Mouse (Mus musculus): ENCODE data around the gene Ttc7b. TPM values are rescaled to one million over a fixed set of nuclear protein-coding genes. Genes with fewer than 3 reads are reported as not detected.

Gene Ttc7b
- total RNA-seq, 2 experiments from 2014 or later = 81.8 to 94.3 TPM

- intact Hi-C loops (cut with DNase I; ENCODE audit: low total_unique reads) = no loop called here
- DNase-seq = no peak
These were observed 7.6 kb upstream of the Ttc7b start for GRCm38 (mm10) chr12:100528246-100528645.

GRCm38 (mm10) chr12:100527753-100528152, 7.1 kb upstream of the Ttc7b start:
- peak; percentile 74 for DNase-seq
- intact Hi-C loops (cut with DNase I; ENCODE audit: low total_unique reads) = no loop called here

GRCm38 (mm10) chr12:100527241-100527640, 6.6 kb upstream of the Ttc7b start:
- intact Hi-C loops (cut with DNase I; ENCODE audit: low total_unique reads) = no loop called here
- DNase-seq = no peak

- DNase-seq = no peak
- intact Hi-C loops (cut with DNase I; ENCODE audit: low total_unique reads) = no loop called here
These were observed 5.3 kb upstream of the Ttc7b start for GRCm38 (mm10) chr12:100525939-100526338.

GRCm38 (mm10) chr12:100520077-100520793, 391 bp downstream of the Ttc7b start:
- intact Hi-C loops (cut with DNase I; ENCODE audit: low total_unique reads) = no loop called here
- peak; percentile 68 for DNase-seq

GRCm38 (mm10) chr12:100519684-100520076, 946 bp downstream of the Ttc7b start:
- intact Hi-C loops (cut with DNase I; ENCODE audit: low total_unique reads) = no loop called here
- no peak for DNase-seq

- no peak for DNase-seq
- intact Hi-C loops (cut with DNase I; ENCODE audit: low total_unique reads) = no loop called here
These were observed 3.3 kb downstream of the Ttc7b start for GRCm38 (mm10) chr12:100517371-100517770.

GRCm38 (mm10) chr12:100516161-100516838, 4.3 kb downstream of the Ttc7b start:
- intact Hi-C loops (cut with DNase I; ENCODE audit: low total_unique reads) = no loop called here
- no peak for DNase-seq

GRCm38 (mm10) chr12:100515493-100515892, 5.1 kb downstream of the Ttc7b start:
- intact Hi-C loops (cut with DNase I; ENCODE audit: low total_unique reads) = no loop called here
- no peak for DNase-seq

- DNase-seq = no peak
- intact Hi-C loops (cut with DNase I; ENCODE audit: low total_unique reads) = no loop called here
These were observed 6.0 kb downstream of the Ttc7b start for GRCm38 (mm10) chr12:100514611-100515010.

- DNase-seq = no peak
- intact Hi-C loops (cut with DNase I; ENCODE audit: low total_unique reads) = no loop called here
These were observed 7.5 kb downstream of the Ttc7b start for GRCm38 (mm10) chr12:100513131-100513530.

GRCm38 (mm10) chr12:100512641-100513040, 8.0 kb downstream of the Ttc7b start:
- peak; percentile 61 for DNase-seq
- intact Hi-C loops (cut with DNase I; ENCODE audit: low total_unique reads) = no loop called here

- DNase-seq = no peak
- intact Hi-C loops (cut with DNase I; ENCODE audit: low total_unique reads) = no loop called here
These were observed 10.9 kb downstream of the Ttc7b start for GRCm38 (mm10) chr12:100509615-100510282.

- no peak for DNase-seq
- intact Hi-C loops (cut with DNase I; ENCODE audit: low total_unique reads) = no loop called here
These were observed 12.0 kb downstream of the Ttc7b start for GRCm38 (mm10) chr12:100508668-100509067.

GRCm38 (mm10) chr12:100505484-100505883, 15.1 kb downstream of the Ttc7b start:
- DNase-seq = no peak
- intact Hi-C loops (cut with DNase I; ENCODE audit: low total_unique reads) = no loop called here

GRCm38 (mm10) chr12:100504585-100504984, 16.0 kb downstream of the Ttc7b start:
- intact Hi-C loops (cut with DNase I; ENCODE audit: low total_unique reads) = no loop called here
- DNase-seq = no peak

GRCm38 (mm10) chr12:100503659-100504058, 17.0 kb downstream of the Ttc7b start:
- intact Hi-C loops (cut with DNase I; ENCODE audit: low total_unique reads) = no loop called here
- DNase-seq = no peak

- no peak for DNase-seq
- intact Hi-C loops (cut with DNase I; ENCODE audit: low total_unique reads) = no loop called here
These were observed 18.1 kb downstream of the Ttc7b start for GRCm38 (mm10) chr12:100502544-100502943.

GRCm38 (mm10) chr12:100501261-100501660, 19.4 kb downstream of the Ttc7b start:
- intact Hi-C loops (cut with DNase I; ENCODE audit: low total_unique reads) = no loop called here
- no peak for DNase-seq

- no peak for DNase-seq
- intact Hi-C loops (cut with DNase I; ENCODE audit: low total_unique reads) = no loop called here
These were observed 21.2 kb downstream of the Ttc7b start for GRCm38 (mm10) chr12:100499469-100499868.

GRCm38 (mm10) chr12:100498006-100498405, 22.6 kb downstream of the Ttc7b start:
- intact Hi-C loops (cut with DNase I; ENCODE audit: low total_unique reads) = no loop called here
- no peak for DNase-seq

All from gastrocnemius, postnatal 14 days (tissue).